Mouse (Mus musculus) erythroblast, embryonic 14.5 days (primary cell): Measurements from ENCODE around the gene Ero1lb.

Experiments
- GATA1 ChIP-seq: IDR thresholded peaks from 2 replicates; pipeline ENCODE4 v1.6.1; 2012; ENCODE audit warnings: low read length, inconsistent platforms, mixed read lengths
- TAL1 ChIP-seq: IDR thresholded peaks from 3 replicates; pipeline ENCODE4 v1.6.1; 2012; ENCODE audit warnings: low read length, inconsistent platforms, mixed read lengths

DNA sequence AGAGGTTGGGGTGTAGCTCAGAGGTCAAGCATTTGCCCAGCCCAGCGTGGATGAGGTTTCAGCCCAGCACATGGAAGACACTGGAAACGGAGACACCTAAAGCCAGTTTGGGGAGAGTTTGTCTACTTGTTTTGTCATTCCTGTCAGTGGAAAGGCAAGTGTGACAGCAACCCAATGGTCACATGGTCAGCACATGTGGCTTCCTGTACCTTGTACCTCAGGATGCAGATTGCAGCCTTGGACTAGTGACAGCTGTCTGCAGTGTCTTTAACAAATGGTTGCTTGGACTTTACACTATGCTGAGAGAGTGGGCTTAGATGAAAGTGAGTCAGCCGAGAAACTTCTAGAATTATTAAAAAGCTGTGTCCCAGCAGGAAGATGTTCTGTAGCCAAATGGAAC is 31.0 kb upstream of the Ero1lb start:
- TF ChIP-seq TAL1: no peak
- no peak for TF ChIP-seq GATA1
